Mouse (Mus musculus) ovary, adult 10 weeks (tissue): Measurements from ENCODE around the gene Klra6. TPM values are rescaled to one million over a fixed set of nuclear protein-coding genes. Genes with fewer than 3 reads are reported as not detected.

Experiments used
- polyA plus RNA-seq: library from polyadenylated mRNA; stranded (reverse); fragments of 350-450 nt; fragmentation: Illumina TruSeq; extraction: RNeasy Lipid Tissue Mini Kit (QIAGEN cat#74804); gene quantifications from one replicate; pipeline ENCODE4 v1.2.3, GENCODE M21; 2014

The Klra6 gene
- not detected for polyA plus RNA-seq

DNA sequence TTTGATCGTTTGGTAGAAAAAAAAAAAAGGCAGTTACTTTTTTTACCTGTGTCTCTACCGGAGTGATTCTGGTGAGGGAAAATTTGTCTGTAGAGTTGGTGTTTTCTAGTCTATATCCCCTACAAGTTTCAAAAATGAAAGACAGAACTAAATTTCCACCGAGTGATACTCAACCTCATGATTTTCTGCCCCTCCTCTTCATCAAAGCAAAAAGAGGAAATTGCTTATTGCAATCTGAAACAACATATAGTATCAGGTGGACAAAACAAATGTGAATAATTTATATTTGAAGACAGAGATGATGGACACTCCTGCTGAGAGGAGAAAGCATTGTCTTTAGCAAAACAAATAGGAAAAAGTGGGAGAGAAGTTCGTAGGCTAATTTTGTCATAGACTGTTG lies at the start of gene Klra6:
Gene Klra6, minus strand, starts transcription at position 101 of the 400 bp plus-strand sequence.

DNA sequence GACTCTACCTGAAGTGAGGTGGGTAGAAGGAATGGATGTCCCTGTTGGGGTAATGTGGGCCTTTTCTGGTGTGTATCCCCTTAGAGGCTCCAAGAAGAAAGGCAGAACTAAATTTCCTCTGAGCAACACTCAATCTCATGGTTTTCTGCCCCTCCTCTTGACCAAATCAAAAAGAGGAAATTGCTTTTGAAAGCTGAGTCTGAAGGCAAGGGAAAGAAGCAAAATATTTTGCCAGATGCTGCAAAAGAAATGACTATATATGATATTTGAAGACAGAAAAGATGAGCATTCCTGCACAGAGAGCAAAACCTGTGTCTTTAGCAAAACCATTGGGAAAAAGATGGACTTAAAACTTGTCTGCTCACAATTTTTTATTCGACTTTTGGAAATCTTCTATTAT lies 40.4 kb upstream of the Klra6 start, which contains the start of gene Klra4:
Gene Klra4, minus strand, starts transcription at position 101 of the 400 bp plus-strand sequence.

Other genes starting within 250 kb of the Klra6 start
- not detected for gene Gm156, start 242.7 kb downstream of the Klra6 start, polyA plus RNA-seq
- gene Gm17631, start 164.3 kb downstream of the Klra6 start, polyA plus RNA-seq: not detected
- 0.80 TPM for gene Klra17, start 150.3 kb downstream of the Klra6 start, polyA plus RNA-seq
- gene Klra5, start 109.3 kb downstream of the Klra6 start, polyA plus RNA-seq: not detected
- 1.4 TPM for gene Klra4, start 40.3 kb upstream of the Klra6 start, polyA plus RNA-seq
- not detected for gene Klra8, start 102.9 kb upstream of the Klra6 start, polyA plus RNA-seq
- gene Klra9, start 166.2 kb upstream of the Klra6 start, polyA plus RNA-seq: 1.5 TPM
- 0.91 TPM for gene Klra7, start 206.4 kb upstream of the Klra6 start, polyA plus RNA-seq